Mouse (Mus musculus): ENCODE measurements at regions not wholly inside any gene's neighbourhood (a gene's known extent, or its start where the extent isn't known, plus 50 kb on each side); places are given as distances from the start of the nearest gene placed in this dataset.
A peak's percentile ranks its signal among the peaks of the same experiment; 100 is the strongest.

- Histone ChIP-seq H3K9me3 (no peaks in the 10 kb centered on the region), H3K4me1 (no peaks in the 10 kb centered on the region), H3K27ac (no peak overlapping the region), H3K4me3 (no peak overlapping the region), H3K4me2 (replicated peaks) (no peak overlapping the region), H3K36me3 (no peaks in the 10 kb centered on the region), H3K9ac (no peak overlapping the region), H3K27me3 (no peaks in the 10 kb centered on the region)
- 89% methylated on average over 7 of the region's 7 CpGs for WGBS
- ATAC-seq (ENCODE audit: low FRiP score, low read depth) = no peak
Measured at GRCm38 (mm10) chr12:25455281-25455989, 358.5 kb upstream of the Id2 start.

DNA sequence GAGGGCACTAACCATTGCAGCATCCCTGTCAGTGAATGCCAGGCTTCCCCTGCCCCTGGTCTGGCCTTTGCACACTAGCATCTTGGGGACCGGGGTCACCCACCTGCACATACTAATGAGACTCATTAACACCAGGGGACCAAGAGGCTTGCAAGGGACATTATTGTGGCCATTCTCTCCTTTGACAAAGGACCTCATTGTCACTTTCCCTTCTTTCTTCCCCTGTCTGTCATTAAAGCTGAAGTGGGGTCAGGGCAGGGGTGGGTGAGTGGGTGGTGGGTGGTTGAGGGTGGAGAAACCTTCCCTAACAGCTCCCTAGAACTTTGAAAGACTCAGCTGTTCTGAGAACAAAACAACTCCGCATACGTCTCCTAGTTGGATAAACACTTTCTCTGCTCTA is 356.4 kb upstream of the Id2 start:
- Histone ChIP-seq H3K4me1 (no peaks in the 10 kb centered on the region), H3K9me3 (no peaks in the 10 kb centered on the region), H3K36me3 (no peaks in the 10 kb centered on the region), H3K4me3 (no peak overlapping the region), H3K9ac (no peak overlapping the region), H3K27me3 (no peaks in the 10 kb centered on the region), H3K4me2 (replicated peaks) (no peak overlapping the region), H3K27ac (no peak overlapping the region)
- 53% methylated on average over 3 of the region's 3 CpGs for WGBS
- no peak for ATAC-seq (ENCODE audit: low FRiP score, low read depth)

GRCm38 (mm10) chr12:25451156-25451555 is 354.2 kb upstream of the Id2 start:
- no peak for ATAC-seq (ENCODE audit: low FRiP score, low read depth)
- H3K4me2 ChIP-seq (replicated peaks) = no peak overlapping the region
- no peaks in the 10 kb centered on the region for H3K36me3 ChIP-seq
- H3K9me3 ChIP-seq = no peaks in the 10 kb centered on the region
- no peak overlapping the region for H3K27ac ChIP-seq
- H3K4me1 ChIP-seq = no peaks in the 10 kb centered on the region
- no peaks in the 10 kb centered on the region for H3K27me3 ChIP-seq
- H3K4me3 ChIP-seq = no peak overlapping the region
- no peak overlapping the region for H3K9ac ChIP-seq
- WGBS = 78% methylated on average over 2 of the region's 2 CpGs

DNA sequence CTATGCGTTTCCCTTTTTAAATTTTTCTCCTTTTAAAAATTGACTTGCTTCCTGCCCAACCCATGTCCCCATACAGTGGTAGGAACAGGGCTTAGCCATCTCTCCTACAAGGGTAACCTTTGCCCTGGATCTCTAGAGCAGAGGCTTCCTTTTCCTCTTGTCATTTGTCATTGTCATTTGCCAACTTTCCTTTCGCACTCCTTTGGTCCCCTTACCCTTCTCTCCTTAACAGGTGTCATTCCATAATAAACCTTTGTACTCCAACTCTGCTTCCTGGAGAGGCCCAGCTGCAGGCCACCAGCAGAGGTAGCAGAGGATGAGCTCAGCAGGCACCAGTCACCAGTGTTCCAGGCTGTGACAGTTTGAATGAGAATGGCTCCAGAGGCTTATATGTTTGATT is 347.4 kb upstream of the Id2 start:
- H3K4me1 ChIP-seq = no peaks in the 10 kb centered on the region
- no peak for ATAC-seq (ENCODE audit: low FRiP score, low read depth)
- H3K4me3 ChIP-seq = no peak overlapping the region
- no peak overlapping the region for H3K27ac ChIP-seq
- no peak overlapping the region for H3K4me2 ChIP-seq (replicated peaks)
- no peak overlapping the region for H3K9ac ChIP-seq
- no peaks in the 10 kb centered on the region for H3K27me3 ChIP-seq
- H3K9me3 ChIP-seq = no peaks in the 10 kb centered on the region
- 75% methylated on average over 2 of the region's 2 CpGs for WGBS
- H3K36me3 ChIP-seq = no peaks in the 10 kb centered on the region

- peaks cover 22% of the 10 kb centered on the region for H3K4me1 ChIP-seq
- H3K4me2 ChIP-seq (replicated peaks) = no peak overlapping the region
- no peaks in the 10 kb centered on the region for H3K36me3 ChIP-seq
- H3K9me3 ChIP-seq = no peaks in the 10 kb centered on the region
- H3K27me3 ChIP-seq = peaks cover 4% of the 10 kb centered on the region; the same call in 1 of the 2 replicates
- no peak overlapping the region for H3K4me3 ChIP-seq
- no peak for ATAC-seq (ENCODE audit: low FRiP score, low read depth)
- no peak overlapping the region for H3K27ac ChIP-seq
- no peak overlapping the region for H3K9ac ChIP-seq
- 85% methylated on average over 7 of the region's 7 CpGs for WGBS
Measured at GRCm38 (mm10) chr12:25439029-25439551, 342.1 kb upstream of the Id2 start.

- no peaks in the 10 kb centered on the region for H3K36me3 ChIP-seq
- peaks cover 22% of the 10 kb centered on the region for H3K4me1 ChIP-seq
- H3K9ac ChIP-seq = no peak overlapping the region
- no peaks in the 10 kb centered on the region for H3K9me3 ChIP-seq
- WGBS = 66% methylated on average over 8 of the region's 8 CpGs
- H3K27me3 ChIP-seq = peaks cover 4% of the 10 kb centered on the region; the same call in 1 of the 2 replicates
- H3K4me2 ChIP-seq (replicated peaks) = no peak overlapping the region
- no peak for ATAC-seq (ENCODE audit: low FRiP score, low read depth)
- no peak overlapping the region for H3K27ac ChIP-seq
- H3K4me3 ChIP-seq = no peak overlapping the region
Measured at GRCm38 (mm10) chr12:25438217-25439028, 341.5 kb upstream of the Id2 start.

- peaks cover 4% of the 10 kb centered on the region; the same call in 1 of the 2 replicates for H3K27me3 ChIP-seq
- H3K9ac ChIP-seq = no peak overlapping the region
- no peak overlapping the region for H3K4me3 ChIP-seq
- no peaks in the 10 kb centered on the region for H3K36me3 ChIP-seq
- H3K4me2 ChIP-seq (replicated peaks) = no peak overlapping the region
- no peak overlapping the region for H3K27ac ChIP-seq
- H3K4me1 ChIP-seq = peaks cover 22% of the 10 kb centered on the region
- WGBS = 54% methylated on average over 4 of the region's 4 CpGs
- ATAC-seq (ENCODE audit: low FRiP score, low read depth) = no peak
- H3K9me3 ChIP-seq = no peaks in the 10 kb centered on the region
Measured at GRCm38 (mm10) chr12:25437556-25437955, 340.6 kb upstream of the Id2 start.

- Histone ChIP-seq H3K4me1 (peaks cover 22% of the 10 kb centered on the region), H3K9me3 (no peaks in the 10 kb centered on the region), H3K4me2 (replicated peaks) (0 out of 2 replicates have a peak overlapping the region, but pooled peaks have one; percentile 1), H3K9ac (no peak overlapping the region), H3K4me3 (no peak overlapping the region), H3K36me3 (no peaks in the 10 kb centered on the region), H3K27me3 (peaks cover 4% of the 10 kb centered on the region; the same call in 1 of the 2 replicates), H3K27ac (no peak overlapping the region)
- peak; percentile 84 for ATAC-seq (ENCODE audit: low FRiP score, low read depth)
- WGBS = 25% methylated on average over 6 of the region's 6 CpGs
Measured at GRCm38 (mm10) chr12:25436220-25436911, 339.4 kb upstream of the Id2 start.

DNA sequence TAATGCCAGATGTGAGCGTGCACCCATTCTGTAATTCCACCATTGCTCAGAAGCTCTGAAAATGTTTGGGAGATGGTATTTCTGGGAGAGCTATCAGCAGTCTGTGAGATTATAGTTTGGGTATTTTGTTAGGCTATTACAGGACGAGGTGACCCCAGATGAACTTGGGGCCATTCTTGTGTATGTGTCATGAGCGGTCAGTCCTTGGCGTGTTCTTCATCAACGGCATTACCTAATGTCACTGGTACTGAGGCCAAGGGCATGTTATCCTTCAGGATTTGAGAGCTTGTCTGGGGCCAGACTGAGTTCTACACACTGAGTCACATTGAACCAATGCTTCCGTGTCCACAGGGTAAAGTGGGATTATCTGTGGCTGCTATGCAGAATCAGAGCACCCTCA is 335.9 kb upstream of the Id2 start:
- ATAC-seq (ENCODE audit: low FRiP score, low read depth) = no peak
- Histone ChIP-seq H3K27ac (no peak overlapping the region), H3K4me2 (replicated peaks) (no peak overlapping the region), H3K36me3 (no peaks in the 10 kb centered on the region), H3K9ac (no peak overlapping the region), H3K9me3 (no peaks in the 10 kb centered on the region), H3K27me3 (peaks cover 4% of the 10 kb centered on the region; the same call in 1 of the 2 replicates), H3K4me3 (no peak overlapping the region), H3K4me1 (peaks cover 31% of the 10 kb centered on the region)
- WGBS = 95% methylated on average over 6 of the region's 6 CpGs

DNA sequence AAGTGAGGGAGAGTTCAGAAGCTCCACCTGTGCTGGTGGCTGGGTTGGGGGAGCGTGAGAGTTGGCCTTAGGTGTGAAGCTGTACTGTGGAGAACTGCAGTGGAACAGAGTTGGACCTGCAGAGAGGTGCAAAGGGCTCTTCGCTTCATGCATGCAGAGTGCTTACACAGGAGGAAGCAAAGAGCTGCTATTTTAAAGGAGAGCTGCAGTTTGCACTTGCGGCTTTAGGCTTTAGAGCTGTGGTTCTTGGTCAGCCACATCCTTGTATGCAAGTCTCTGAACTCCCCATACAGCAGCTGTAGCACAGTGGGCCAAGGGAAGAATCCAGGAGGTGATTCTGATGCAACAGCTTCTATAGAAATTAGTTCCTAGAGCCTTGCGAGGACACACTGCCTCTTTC is 334.0 kb upstream of the Id2 start:
- 90% methylated on average over 4 of the region's 4 CpGs for WGBS
- Histone ChIP-seq H3K4me2 (replicated peaks) (no peak overlapping the region), H3K9me3 (no peaks in the 10 kb centered on the region), H3K27me3 (peaks cover 4% of the 10 kb centered on the region; the same call in 1 of the 2 replicates), H3K36me3 (no peaks in the 10 kb centered on the region), H3K27ac (no peak overlapping the region), H3K4me3 (no peak overlapping the region), H3K9ac (no peak overlapping the region), H3K4me1 (peaks cover 13% of the 10 kb centered on the region)
- no peak for ATAC-seq (ENCODE audit: low FRiP score, low read depth)

DNA sequence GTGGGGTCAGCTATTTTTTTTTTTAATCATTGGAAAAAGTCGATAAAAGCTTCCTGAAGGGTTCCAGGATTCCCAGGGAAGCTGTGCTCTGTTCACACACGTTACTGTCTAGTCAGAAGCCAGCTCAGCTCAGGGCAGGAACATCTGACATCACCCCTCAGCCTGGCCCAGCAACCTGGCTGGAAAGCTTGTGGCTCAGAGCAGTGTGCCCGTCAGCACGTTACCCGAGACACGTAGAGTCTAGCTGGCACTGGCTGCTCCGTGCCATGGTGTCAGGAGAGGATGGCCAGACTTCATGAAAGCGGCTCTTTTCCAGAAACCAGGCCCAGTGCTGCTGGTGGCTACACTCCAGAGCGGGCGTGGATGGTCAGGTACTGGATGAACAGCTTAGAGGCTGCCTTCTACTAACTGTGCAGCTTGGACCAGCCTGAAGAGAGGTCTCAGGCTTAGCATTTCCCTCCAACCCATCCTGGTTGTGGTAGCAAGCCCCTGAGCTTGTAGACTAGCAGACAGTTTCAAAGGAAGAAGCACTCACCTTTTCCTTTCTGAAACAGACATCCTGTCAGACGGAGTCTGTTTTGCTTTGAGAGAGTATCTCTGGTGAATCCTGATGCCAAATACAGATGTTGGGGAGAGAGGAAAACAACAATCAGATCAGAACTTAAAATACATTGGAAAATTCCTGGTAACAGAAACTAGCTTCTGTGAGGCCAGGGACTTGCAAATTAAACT is 331.1 kb upstream of the Id2 start:
- H3K9ac ChIP-seq = no peak overlapping the region
- H3K4me2 ChIP-seq (replicated peaks) = no peak overlapping the region
- no peaks in the 10 kb centered on the region for H3K36me3 ChIP-seq
- no peak for ATAC-seq (ENCODE audit: low FRiP score, low read depth)
- H3K4me3 ChIP-seq = no peak overlapping the region
- H3K27me3 ChIP-seq = no peaks in the 10 kb centered on the region
- no peaks in the 10 kb centered on the region for H3K9me3 ChIP-seq
- H3K4me1 ChIP-seq = 0 out of 2 replicates have a peak, but pooled peaks cover 11% of the 10 kb centered on the region
- H3K27ac ChIP-seq = peak overlapping the region; percentile 15; the same call in 1 of the 2 replicates
- WGBS = 81% methylated on average over 11 of the region's 11 CpGs
